Mouse (Mus musculus) CH12.LX (cell line): ENCODE measurements at regions not wholly inside any gene's neighbourhood (a gene's known extent, or its start where the extent isn't known, plus 50 kb on each side); places are given as distances from the start of the nearest gene placed in this dataset.
A peak's percentile ranks its signal among the peaks of the same experiment; 100 is the strongest.

Source experiments
- DNase-seq: peaks from one replicate; pipeline ENCODE4 v3.0.0-alpha.2; 2013; ENCODE audit errors: extremely low read depth
- H3K27ac ChIP-seq: 2 replicates; pipeline ENCODE4 v1.5.1; 2012; ENCODE audit warnings: low read depth, mild to moderate bottlenecking, control low read depth, moderate library complexity; ENCODE audit not compliant: insufficient read depth
- H3K27me3 ChIP-seq: replicated peaks from 2 replicates; pipeline ENCODE3; 2012; ENCODE audit warnings: inconsistent platforms
- H3K36me3 ChIP-seq, 2 experiments: replicated peaks in 1 of 2; 2 replicates each; pipeline versions ENCODE3 to v1.6.1; 2012; ENCODE audit warnings: inconsistent platforms in 1 of 2, low read length in 1 of 2, mild to moderate bottlenecking in 1 of 2, mixed read lengths in 1 of 2, moderate library complexity in 1 of 2; ENCODE audit not compliant: control insufficient read depth in 1 of 2, insufficient read depth in 1 of 2
- H3K4me1 ChIP-seq, 2 experiments: 2 replicates each; pipeline ENCODE4 v1.6.1; 2012; ENCODE audit warnings: inconsistent platforms in 1 of 2, moderate library complexity in 1 of 2; ENCODE audit not compliant: insufficient read depth in 2 of 2, control insufficient read depth in 1 of 2
- H3K4me2 ChIP-seq: 2 replicates; pipeline ENCODE4 v1.6.1; 2012; ENCODE audit warnings: low read depth, mild to moderate bottlenecking, control low read depth; ENCODE audit not compliant: poor library complexity, insufficient read depth, severe bottlenecking
- H3K4me3 ChIP-seq, 3 experiments: fragments of 150-350 bp in 1 of 3; sonication (generic) in 1 of 3; replicated peaks in 1 of 3; 2 replicates each; pipeline versions ENCODE3 to v1.5.1; 2011 to 2012; ENCODE audit warnings: low read depth in 2 of 3, low read length in 2 of 3, mild to moderate bottlenecking in 2 of 3, moderate library complexity in 2 of 3, control low read depth in 1 of 3, improper control_type of control experiment in 1 of 3, inconsistent platforms in 1 of 3, mixed read lengths in 1 of 3; ENCODE audit not compliant: poor library complexity in 1 of 3
- H3K79me2 ChIP-seq: replicated peaks from 2 replicates; pipeline ENCODE4 v1.6.1; 2012; ENCODE audit warnings: mild to moderate bottlenecking, moderate library complexity; ENCODE audit not compliant: control insufficient read depth, poor library complexity, insufficient read depth, severe bottlenecking; ENCODE audit errors: extremely low read depth
- H3K9ac ChIP-seq: 2 replicates; pipeline ENCODE4 v1.6.1; 2012; ENCODE audit warnings: low read depth, mild to moderate bottlenecking, control low read depth, moderate library complexity; ENCODE audit not compliant: insufficient read depth
- H3K9me3 ChIP-seq: replicated peaks from 2 replicates; pipeline ENCODE3; 2012; ENCODE audit warnings: low read length, inconsistent platforms, mixed read lengths
- CHD2 ChIP-seq: IDR thresholded peaks from 2 replicates; pipeline ENCODE4 v1.6.1; 2011; ENCODE audit warnings: low read length, improper control_type of control experiment
- EP300 ChIP-seq: IDR thresholded peaks from 2 replicates; pipeline ENCODE4 v1.6.1; 2011; ENCODE audit warnings: low read length, improper control_type of control experiment
- JUN ChIP-seq: IDR thresholded peaks from 2 replicates; pipeline ENCODE4 v1.6.1; 2011; ENCODE audit warnings: low read depth, mild to moderate bottlenecking, low read length, improper control_type of control experiment, moderate library complexity; ENCODE audit not compliant: insufficient read depth
- KAT2A ChIP-seq: IDR thresholded peaks from 2 replicates; pipeline ENCODE4 v1.6.1; 2012; ENCODE audit warnings: low read length, improper control_type of control experiment, inconsistent platforms; ENCODE audit not compliant: insufficient replicate concordance
- MAFK ChIP-seq: IDR thresholded peaks from 2 replicates; pipeline ENCODE4 v1.6.1; 2011; ENCODE audit warnings: low read length, improper control_type of control experiment; ENCODE audit not compliant: insufficient replicate concordance
- MXI1 ChIP-seq: IDR thresholded peaks from 2 replicates; pipeline ENCODE4 v1.6.1; 2011; ENCODE audit warnings: mild to moderate bottlenecking, low read depth, low read length, improper control_type of control experiment
- MYC ChIP-seq: IDR thresholded peaks from 2 replicates; pipeline ENCODE4 v1.6.1; 2011; ENCODE audit warnings: low read depth, mild to moderate bottlenecking, improper control_type of control experiment, low read length
- NELFE ChIP-seq: IDR thresholded peaks from 2 replicates; pipeline ENCODE4 v1.6.1; 2011; ENCODE audit warnings: low read depth, low read length, improper control_type of control experiment
- POLR2AphosphoS2 ChIP-seq: IDR thresholded peaks from 2 replicates; pipeline ENCODE4 v1.6.1; 2011; ENCODE audit warnings: low read depth, low read length, improper control_type of control experiment
- RAD21 ChIP-seq: IDR thresholded peaks from 2 replicates; pipeline ENCODE4 v1.6.1; 2011; ENCODE audit warnings: low read depth, mild to moderate bottlenecking, low read length, improper control_type of control experiment, moderate library complexity
- RCOR1 ChIP-seq: conservative IDR thresholded peaks from 2 replicates; pipeline ENCODE4 v1.6.1; 2012; ENCODE audit warnings: low read depth, mild to moderate bottlenecking, inconsistent platforms, low read length, improper control_type of control experiment
- SIN3A ChIP-seq: IDR thresholded peaks from 2 replicates; pipeline ENCODE4 v1.6.1; 2012; ENCODE audit warnings: low read length, improper control_type of control experiment, inconsistent platforms
- TBP ChIP-seq: conservative IDR thresholded peaks from 2 replicates; pipeline ENCODE4 v1.6.1; 2011; ENCODE audit warnings: low read depth, low read length, improper control_type of control experiment
- TCF12 ChIP-seq: IDR thresholded peaks from 2 replicates; pipeline ENCODE4 v1.6.1; 2014; ENCODE audit warnings: low read depth, mild to moderate bottlenecking, inconsistent platforms, low read length, improper control_type of control experiment
- ZC3H11A ChIP-seq: IDR thresholded peaks from 2 replicates; pipeline ENCODE4 v1.6.1; 2012; ENCODE audit warnings: low read depth, mild to moderate bottlenecking, inconsistent platforms, low read length, improper control_type of control experiment
- ZKSCAN1 ChIP-seq: IDR thresholded peaks from 2 replicates; pipeline ENCODE4 v1.6.1; 2012; ENCODE audit warnings: low read depth, inconsistent platforms, low read length, improper control_type of control experiment, borderline replicate concordance
- ZMIZ1 ChIP-seq: IDR thresholded peaks from 2 replicates; pipeline ENCODE4 v1.6.1; 2012; ENCODE audit warnings: low read depth, mild to moderate bottlenecking, inconsistent platforms, low read length, improper control_type of control experiment
- ZNF384 ChIP-seq: IDR thresholded peaks from 2 replicates; pipeline ENCODE4 v1.6.1; 2012; ENCODE audit warnings: low read depth, low read length, improper control_type of control experiment, inconsistent platforms
- dilution Hi-C: fragments of 300-500 bp; cut with MboI; formaldehyde crosslinking; loops from 2 replicates; pipeline ENCODE4 v1.14.3; 2020; ENCODE audit warnings: low sequenced_read_pairs; ENCODE audit not compliant: extremely low pct_unique_long_range_greater_than_20kb, extremely low pct_ligation_motif_present
- in situ Hi-C: fragments of 300-500 bp; cut with MboI; formaldehyde crosslinking; loops from 3 replicates; pipeline ENCODE4 v1.14.3; 2019; ENCODE audit warnings: low sequenced_read_pairs, low pct_ligation_motif_present, low pct_unique_long_range_greater_than_20kb, mixed read lengths

DNA sequence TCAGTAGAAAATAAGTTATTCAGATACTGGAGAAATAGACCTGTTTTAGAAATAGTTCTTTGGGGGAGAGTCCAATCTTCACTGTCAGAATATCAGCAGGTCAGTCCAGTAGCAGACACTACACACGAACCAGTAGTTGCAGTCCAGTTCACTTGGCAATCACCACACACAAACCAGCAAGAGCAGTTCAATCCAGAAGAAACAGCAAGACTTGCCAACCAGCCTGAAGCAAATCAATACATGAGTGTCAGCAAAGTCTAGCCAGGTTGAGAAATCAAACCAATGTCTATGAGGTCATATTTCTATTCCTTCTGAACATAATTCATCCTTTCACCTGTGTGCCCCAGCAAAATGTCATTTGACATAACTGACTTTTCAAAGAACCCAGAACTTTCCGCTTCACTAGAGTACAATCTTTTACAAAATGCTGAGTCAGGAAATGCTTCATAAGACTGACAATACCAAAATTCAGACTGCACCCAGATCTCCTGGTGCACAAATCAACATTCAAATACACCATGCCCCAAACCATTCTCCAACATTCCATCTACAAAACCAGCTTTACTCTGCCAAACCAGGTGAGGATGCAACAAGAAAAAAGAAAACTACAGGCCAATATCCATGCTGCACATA, 76.6 kb upstream of the Fhl2 start:
- no peak for TF ChIP-seq ZNF384
- no peak for TF ChIP-seq POLR2AphosphoS2
- TF ChIP-seq MAFK: peak; percentile 91
- TF ChIP-seq EP300: no peak
- Histone ChIP-seq H3K9ac (no peak overlapping the region), H3K4me1 (no peaks in the 10 kb centered on the region), H3K9me3 (no peaks in the 10 kb centered on the region), H3K4me3 (no peak overlapping the region), H3K27me3 (no peaks in the 10 kb centered on the region), H3K4me2 (no peak overlapping the region), H3K27ac (no peak overlapping the region), H3K79me2 (no peaks in the 10 kb centered on the region), H3K36me3 (no peaks in the 10 kb centered on the region)
- in situ Hi-C loops: loop anchor here (25.0 kb wide), 1 partner anchor 361 kb away; no protein-coding TSS in a partner anchor
- dilution Hi-C loops: no loop called here
- no peak for DNase-seq

DNA sequence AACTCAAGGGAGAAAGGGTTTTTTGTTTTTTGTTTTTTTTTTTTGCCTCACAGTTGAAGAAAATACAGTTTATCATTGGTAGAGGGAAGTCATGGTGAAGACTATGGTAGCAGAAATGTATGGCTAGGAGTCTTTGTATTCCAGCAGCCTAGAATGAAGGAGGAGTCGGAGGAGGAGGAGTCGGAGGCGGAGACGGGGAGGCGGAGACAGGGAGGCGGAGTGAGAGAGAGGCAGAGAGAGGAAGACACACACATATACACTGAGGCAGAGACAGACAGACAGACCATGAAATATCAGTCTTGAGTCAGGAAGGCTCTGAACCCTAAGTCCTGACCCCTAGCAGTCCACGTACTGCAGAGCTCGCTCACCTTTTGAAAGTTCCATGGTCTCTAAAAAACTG, 95.0 kb upstream of the Fhl2 start:
- no peak overlapping the region for H3K27ac ChIP-seq
- in situ Hi-C loops (loop anchor here (25.0 kb wide), 1 partner anchor 446 kb away; the partner anchor contains the start of gene 1500015O10Rik), dilution Hi-C loops (no loop called here)
- no peak overlapping the region for H3K4me2 ChIP-seq
- H3K9ac ChIP-seq: no peak overlapping the region
- DNase-seq: no peak
- no peaks in the 10 kb centered on the region for H3K79me2 ChIP-seq
- H3K27me3 ChIP-seq: no peaks in the 10 kb centered on the region
- no peaks in the 10 kb centered on the region for H3K36me3 ChIP-seq
- no peak for TF ChIP-seq POLR2AphosphoS2
- no peak for TF ChIP-seq ZMIZ1
- TF ChIP-seq MAFK: no peak
- TF ChIP-seq CHD2: no peak
- no peak for TF ChIP-seq MXI1
- no peak for TF ChIP-seq TBP
- no peak for TF ChIP-seq KAT2A
- TF ChIP-seq ZC3H11A: no peak
- no peak for TF ChIP-seq ZNF384
- no peak for TF ChIP-seq TCF12
- TF ChIP-seq NELFE: no peak
- no peak for TF ChIP-seq MYC
- H3K9me3 ChIP-seq: peaks cover 5% of the 10 kb centered on the region
- H3K4me1 ChIP-seq: no peaks in the 10 kb centered on the region
- H3K4me3 ChIP-seq: no peak overlapping the region

DNA sequence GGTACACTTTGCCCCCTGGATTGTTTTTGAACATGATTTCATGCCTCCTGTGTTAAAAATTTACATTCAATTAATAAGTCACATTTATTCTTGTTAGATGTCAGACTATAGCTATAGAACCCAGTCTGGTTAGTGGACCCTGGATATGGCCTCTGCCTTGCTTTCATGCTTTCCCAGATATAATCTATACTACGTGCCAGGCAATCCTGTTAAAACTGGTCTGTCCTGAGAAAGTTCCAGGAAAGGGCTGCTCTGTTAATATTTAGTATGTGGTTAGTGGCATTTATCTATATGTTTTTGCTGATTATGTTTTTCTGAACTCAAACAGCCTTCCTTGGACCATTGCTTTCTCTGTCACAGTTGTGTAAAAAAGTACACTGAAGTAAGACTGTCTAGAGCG, 95.8 kb upstream of the Fhl2 start:
- TF ChIP-seq RCOR1 (no peak), SIN3A (no peak), JUN (no peak), MAFK (no peak), MYC (no peak), RAD21 (no peak), EP300 (no peak), ZKSCAN1 (no peak)
- TF ChIP-seq, all 38 proteins: peak for 0
- Histone ChIP-seq H3K27me3 (no peaks in the 10 kb centered on the region), H3K79me2 (no peaks in the 10 kb centered on the region), H3K4me3 (no peak overlapping the region), H3K27ac (no peak overlapping the region), H3K4me2 (no peak overlapping the region), H3K9ac (no peak overlapping the region), H3K4me1 (no peaks in the 10 kb centered on the region), H3K36me3 (no peaks in the 10 kb centered on the region), H3K9me3 (peaks cover 5% of the 10 kb centered on the region)
- DNase-seq: no peak
- in situ Hi-C loops: loop anchor here (25.0 kb wide), 1 partner anchor 445 kb away; the partner anchor contains the start of gene 1500015O10Rik
- dilution Hi-C loops: no loop called here
